Mouse (Mus musculus) erythroblast, embryonic 14.5 days (primary cell): Measurements from ENCODE around the gene Xylt1. TPM values are rescaled to one million over a fixed set of nuclear protein-coding genes. Genes with fewer than 3 reads are reported as not detected.

Source experiments
- H3K27me3 ChIP-seq: 2 replicates; pipeline ENCODE4 v1.6.1; 2012; ENCODE audit warnings: inconsistent platforms; ENCODE audit not compliant: control insufficient read depth
- H3K36me3 ChIP-seq: 2 replicates; pipeline ENCODE4 v1.6.1; 2012; ENCODE audit warnings: mild to moderate bottlenecking, inconsistent platforms; ENCODE audit not compliant: control insufficient read depth
- H3K4me1 ChIP-seq: 2 replicates; pipeline ENCODE4 v1.6.1; 2012; ENCODE audit warnings: inconsistent platforms; ENCODE audit not compliant: control insufficient read depth
- H3K4me3 ChIP-seq: replicated peaks from 2 replicates; pipeline ENCODE3; 2012; ENCODE audit warnings: moderate library complexity, mild to moderate bottlenecking, inconsistent platforms
- H3K9me3 ChIP-seq: 2 replicates; pipeline ENCODE4 v1.6.1; 2012; ENCODE audit warnings: low read length, inconsistent platforms, mixed read lengths; ENCODE audit not compliant: control insufficient read depth
- GATA1 ChIP-seq: IDR thresholded peaks from 2 replicates; pipeline ENCODE4 v1.6.1; 2012; ENCODE audit warnings: low read length, inconsistent platforms, mixed read lengths
- TAL1 ChIP-seq: IDR thresholded peaks from 3 replicates; pipeline ENCODE4 v1.6.1; 2012; ENCODE audit warnings: low read length, inconsistent platforms, mixed read lengths
- polyA plus RNA-seq: library from polyadenylated mRNA; stranded (reverse); fragments of >175 nt; gene quantifications from 2 replicates; pipeline ENCODE4 v1.2.3, GENCODE M21; 2012

The Xylt1 gene
- polyA plus RNA-seq, 1 experiment = 0.01 TPM

DNA sequence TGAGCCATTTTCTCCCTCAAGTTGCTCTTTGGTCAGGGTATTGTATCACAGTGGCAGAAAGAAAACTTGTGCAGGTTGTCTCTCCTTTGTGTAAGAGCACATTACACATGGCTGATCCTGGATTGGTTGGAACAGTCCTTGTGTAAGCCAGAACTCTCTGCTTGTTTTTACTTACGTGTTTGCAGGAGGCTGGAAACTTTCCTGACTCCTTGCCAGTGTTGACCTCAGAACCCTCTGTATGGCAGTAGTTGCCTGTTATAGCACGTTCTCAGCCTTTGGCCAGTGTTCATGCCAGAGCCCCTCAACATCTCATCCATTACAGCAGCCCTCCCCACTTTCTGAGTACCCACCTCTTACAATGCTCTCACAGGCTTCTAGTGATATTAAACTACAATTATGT is 61.9 kb downstream of the Xylt1 start:
- no peak for TF ChIP-seq TAL1
- TF ChIP-seq GATA1 = no peak
- Histone ChIP-seq H3K36me3 (no peaks in the 10 kb centered on the region), H3K4me1 (no peaks in the 10 kb centered on the region), H3K27me3 (no peaks in the 10 kb centered on the region), H3K9me3 (no peaks in the 10 kb centered on the region), H3K4me3 (no peak overlapping the region)

GRCm38 (mm10) chr7:117443215-117443614 is 62.4 kb downstream of the Xylt1 start:
- no peak overlapping the region for H3K4me3 ChIP-seq
- TF ChIP-seq TAL1 = no peak
- H3K27me3 ChIP-seq = no peaks in the 10 kb centered on the region
- no peaks in the 10 kb centered on the region for H3K4me1 ChIP-seq
- H3K9me3 ChIP-seq = no peaks in the 10 kb centered on the region
- no peaks in the 10 kb centered on the region for H3K36me3 ChIP-seq

DNA sequence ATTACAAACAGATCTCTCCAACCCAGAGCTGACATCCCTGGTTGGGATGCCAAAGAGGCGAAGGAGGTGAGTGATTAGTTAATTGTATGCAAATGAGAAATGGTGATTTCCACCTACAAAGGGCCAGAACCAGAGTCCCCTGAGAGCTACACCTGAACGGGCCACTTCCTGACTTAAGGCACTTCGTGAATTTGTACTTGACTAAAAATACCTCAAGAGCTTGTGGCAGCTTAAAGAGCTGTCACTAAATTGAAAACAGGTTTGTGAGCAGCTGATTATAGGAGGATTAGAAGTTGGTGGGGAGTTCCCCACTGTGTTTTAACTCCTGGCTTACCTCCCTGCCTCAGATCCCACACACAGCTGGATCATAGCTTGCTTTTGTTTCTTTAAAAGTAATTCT is 64.7 kb downstream of the Xylt1 start:
- H3K27me3 ChIP-seq = no peaks in the 10 kb centered on the region
- H3K36me3 ChIP-seq = no peaks in the 10 kb centered on the region
- TF ChIP-seq GATA1 = no peak
- no peak for TF ChIP-seq TAL1
- H3K4me1 ChIP-seq = no peaks in the 10 kb centered on the region
- H3K4me3 ChIP-seq = no peak overlapping the region
- H3K9me3 ChIP-seq = no peaks in the 10 kb centered on the region

- H3K4me1 ChIP-seq = no peaks in the 10 kb centered on the region
- no peak for TF ChIP-seq TAL1
- no peak for TF ChIP-seq GATA1
- no peaks in the 10 kb centered on the region for H3K27me3 ChIP-seq
- no peaks in the 10 kb centered on the region for H3K9me3 ChIP-seq
- no peak overlapping the region for H3K4me3 ChIP-seq
- H3K36me3 ChIP-seq = no peaks in the 10 kb centered on the region
These were observed 68.8 kb downstream of the Xylt1 start for GRCm38 (mm10) chr7:117449605-117450004.

- Histone ChIP-seq H3K27me3 (no peaks in the 10 kb centered on the region), H3K9me3 (no peaks in the 10 kb centered on the region), H3K36me3 (no peaks in the 10 kb centered on the region), H3K4me1 (no peaks in the 10 kb centered on the region), H3K4me3 (no peak overlapping the region)
- no peak for TF ChIP-seq GATA1
- TF ChIP-seq TAL1 = no peak
These were observed 70.4 kb downstream of the Xylt1 start for GRCm38 (mm10) chr7:117451212-117451611.

DNA sequence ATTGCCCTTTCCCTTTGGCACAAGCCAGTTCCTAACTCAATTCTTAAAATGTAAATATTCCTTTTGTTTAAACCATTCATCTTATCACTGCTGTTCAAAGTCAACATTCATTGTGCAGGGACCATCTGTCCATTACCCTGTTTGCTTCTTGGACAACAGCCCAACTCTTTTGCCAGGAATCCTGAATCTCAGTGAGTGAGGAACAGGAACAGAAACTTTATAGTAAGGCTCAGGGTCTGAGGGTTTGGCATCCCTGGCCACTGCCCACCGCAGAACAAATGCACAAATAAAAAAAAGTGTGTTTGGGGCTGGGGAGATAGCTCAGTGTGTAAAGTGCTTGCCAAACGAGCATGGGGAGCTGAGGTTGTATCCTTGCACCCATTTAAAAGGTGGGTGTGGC is 71.5 kb downstream of the Xylt1 start:
- no peaks in the 10 kb centered on the region for H3K9me3 ChIP-seq

DNA sequence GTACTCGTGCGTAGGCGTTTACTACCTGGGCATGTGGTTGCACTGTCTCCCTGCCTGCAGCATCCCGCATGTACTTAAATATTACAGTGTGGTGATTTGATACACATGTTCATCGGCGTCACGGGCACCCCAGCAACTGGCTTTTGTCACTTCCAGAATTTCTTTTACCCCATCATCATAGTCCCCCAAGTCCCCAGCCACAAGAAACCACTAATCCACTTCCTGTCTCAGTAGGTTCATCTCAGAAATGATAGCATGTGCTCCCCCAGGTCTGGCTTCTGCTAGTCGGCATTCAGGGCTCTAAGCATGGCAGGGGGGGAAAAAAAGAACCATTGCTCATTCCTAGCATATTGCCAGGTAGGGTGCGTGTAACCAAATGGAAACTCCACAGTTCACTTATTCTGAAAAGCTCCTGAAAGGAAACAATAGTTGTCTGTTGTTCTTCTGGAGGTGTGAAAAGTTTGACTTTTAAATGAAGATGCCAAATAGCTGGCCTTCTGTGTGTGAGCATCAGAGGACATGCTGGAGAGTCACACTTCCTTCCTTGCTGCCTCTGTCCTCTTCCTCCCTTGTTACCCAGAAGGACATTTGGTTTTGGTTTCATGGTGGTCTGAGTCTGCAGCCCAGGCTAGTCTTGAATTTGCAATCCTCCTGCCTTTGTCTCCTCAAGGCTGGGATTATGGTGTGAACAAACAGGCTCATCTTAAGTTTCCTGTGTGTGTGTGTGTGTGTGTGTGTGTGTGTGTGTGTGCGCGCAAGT is 74.2 kb downstream of the Xylt1 start:
- Histone ChIP-seq H3K9me3 (no peaks in the 10 kb centered on the region), H3K36me3 (no peaks in the 10 kb centered on the region), H3K4me3 (no peak overlapping the region), H3K27me3 (no peaks in the 10 kb centered on the region), H3K4me1 (no peaks in the 10 kb centered on the region)
- TF ChIP-seq TAL1 (no peak), GATA1 (no peak)

More for the DNA sequence above, 71.5 kb downstream of the Xylt1 start:
- Histone ChIP-seq H3K27me3 (no peaks in the 10 kb centered on the region), H3K4me3 (no peak overlapping the region), H3K4me1 (no peaks in the 10 kb centered on the region), H3K36me3 (no peaks in the 10 kb centered on the region)
- no peak for TF ChIP-seq TAL1
- TF ChIP-seq GATA1 = no peak

DNA sequence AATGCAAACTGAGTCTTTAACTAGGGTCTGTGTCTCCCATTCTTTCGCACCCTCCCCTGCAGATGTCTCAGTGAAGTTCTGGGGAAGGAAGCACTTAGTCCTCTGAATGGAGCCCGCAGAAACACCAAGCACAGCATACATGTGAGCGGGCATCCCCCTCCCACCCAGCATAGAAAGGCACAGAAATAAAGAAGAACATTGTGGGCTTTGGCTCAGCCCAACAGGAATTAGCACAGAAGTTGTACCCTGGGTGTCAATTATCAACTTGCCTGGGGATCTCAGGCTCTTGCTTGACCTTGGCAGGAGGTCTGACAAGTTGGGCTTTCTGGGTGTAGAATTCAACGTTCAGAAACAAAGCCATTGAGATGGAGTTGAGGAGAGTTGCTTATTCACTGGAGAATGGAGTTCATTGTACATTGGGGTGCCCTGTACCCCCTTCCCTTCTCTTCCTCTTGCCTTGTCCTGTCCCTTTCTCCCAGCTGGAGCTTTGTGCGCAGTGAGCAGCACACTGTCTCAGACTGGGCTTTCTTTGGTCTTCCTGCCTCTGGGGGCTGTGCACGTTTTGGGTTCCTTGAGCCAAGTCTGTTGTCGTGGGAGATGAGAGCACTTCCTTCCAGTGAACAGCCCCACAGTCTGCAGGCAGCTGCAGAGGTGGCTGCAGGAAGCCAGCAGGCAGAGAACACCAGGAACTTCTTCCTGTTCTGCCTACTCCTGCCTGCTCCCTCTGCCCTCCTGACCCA is 81.6 kb downstream of the Xylt1 start:
- no peak overlapping the region for H3K4me3 ChIP-seq
- H3K27me3 ChIP-seq = no peaks in the 10 kb centered on the region
- no peaks in the 10 kb centered on the region for H3K4me1 ChIP-seq
- no peaks in the 10 kb centered on the region for H3K36me3 ChIP-seq
- TF ChIP-seq GATA1 (no peak), TAL1 (no peak)
- H3K9me3 ChIP-seq = no peaks in the 10 kb centered on the region

DNA sequence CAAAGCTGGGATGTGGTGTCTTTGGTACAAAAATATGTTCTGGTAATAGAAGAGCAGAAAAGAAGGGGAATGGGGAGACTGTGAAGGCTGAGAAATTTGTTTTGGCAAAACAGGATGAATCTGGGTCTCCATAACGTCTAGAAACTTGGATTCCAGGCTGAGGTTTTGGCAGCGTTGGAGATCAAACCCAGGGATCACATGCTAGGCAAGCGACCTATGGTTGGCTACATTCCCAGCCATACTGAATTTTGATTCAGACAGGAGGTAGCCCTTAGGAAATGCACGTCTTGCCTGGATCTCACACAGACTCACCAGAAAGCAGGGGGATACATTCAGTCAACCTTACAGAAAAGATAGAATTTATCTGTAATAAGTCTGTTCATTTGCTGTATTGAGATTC is 84.2 kb downstream of the Xylt1 start:
- TF ChIP-seq TAL1 (no peak), GATA1 (no peak)
- no peaks in the 10 kb centered on the region for H3K9me3 ChIP-seq
- no peaks in the 10 kb centered on the region for H3K27me3 ChIP-seq
- no peaks in the 10 kb centered on the region for H3K36me3 ChIP-seq
- H3K4me1 ChIP-seq = no peaks in the 10 kb centered on the region
- no peak overlapping the region for H3K4me3 ChIP-seq
